Comparison of ENCODE assay signal across 18 mouse cellular contexts in the genomic region with DNA sequence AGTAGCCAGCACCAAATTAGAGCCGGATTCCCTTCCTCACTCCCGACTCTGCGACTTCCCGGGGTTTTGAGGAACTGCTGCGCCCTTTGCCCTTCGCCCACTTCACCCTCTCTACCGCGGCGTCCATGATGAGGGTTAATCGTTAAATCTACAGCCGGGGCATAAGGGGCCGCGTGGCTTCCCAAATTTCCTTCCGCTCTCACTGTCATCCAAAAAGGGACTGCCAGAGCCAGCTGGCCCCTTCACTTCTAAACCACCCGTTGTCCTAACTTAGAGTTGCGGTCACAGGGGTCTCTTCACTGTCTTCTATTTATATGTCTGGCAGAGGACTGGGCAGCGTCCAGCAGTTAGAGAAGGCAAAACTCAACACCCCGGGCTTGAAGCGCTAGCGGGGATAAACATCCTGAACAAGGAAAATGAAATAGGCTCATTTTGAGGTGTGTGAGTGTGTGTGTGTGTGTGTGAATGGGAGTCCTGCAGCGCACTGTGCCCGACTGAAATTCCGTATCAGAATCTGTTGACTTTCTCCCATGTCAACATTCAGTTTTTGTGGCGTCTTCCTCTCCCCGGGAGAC. TPM values are rescaled to one million over a fixed set of nuclear protein-coding genes. Genes with fewer than 3 reads are reported as not detected.
DNase-seq lines count a peak whose midpoint lies in the region; ATAC-seq and TF ChIP-seq lines count a peak whose summit lies in the region.
"Had no signal": no experiment of that assay in that cellular context is flagged by ENCODE, and none has a peak within 500 bp of the region (broad histone marks: within the 10 kb centered on the region; RNA-seq: fewer than 3 reads in every experiment).

No protein-coding gene starts in this region.

- no peaks in the 10 kb centered on the region for H3K9me3 ChIP-seq in heart, postnatal 0 days (replicated peaks; ENCODE audit: control insufficient read depth, low read length)
- no peaks in the 10 kb centered on the region for H3K9me3 ChIP-seq in E14TG2a.4 (ENCODE audit: low read length)
- H3K9me3 ChIP-seq in liver, embryonic 15.5 days (replicated peaks) = no peaks in the 10 kb centered on the region
- no peaks in the 10 kb centered on the region for H3K9me3 ChIP-seq in forebrain, embryonic 10.5 days
- H3K9me3 ChIP-seq: embryonic facial prominence, embryonic 15.5 days had no signal

- WGBS in heart, postnatal 0 days = under 1% methylated on average over 25 of the region's 25 CpGs
- 1% methylated on average over 25 of the region's 25 CpGs for WGBS in liver, embryonic 15.5 days (ENCODE audit: insufficient replicate concordance)
- under 1% methylated on average over 25 of the region's 25 CpGs for WGBS in forebrain, embryonic 10.5 days

- no peak for TF ChIP-seq EP300 in heart, postnatal 0 days (IDR thresholded peaks at IDR 0.05; ENCODE audit: low read depth)

- peak overlapping the region; percentile 30 for H3K4me3 ChIP-seq in heart, postnatal 0 days (ENCODE audit: low read depth, low read length)
- peak overlapping the region; percentile 60 for H3K4me3 ChIP-seq in E14TG2a.4 (replicated peaks; ENCODE audit: low read length)
- H3K4me3 ChIP-seq in liver, embryonic 15.5 days (replicated peaks) = 0 out of 2 replicates have a peak overlapping the region, but pooled peaks have one; percentile 8
- H3K4me3 ChIP-seq in forebrain, embryonic 10.5 days = no peak overlapping the region
- H3K4me3 ChIP-seq: embryonic facial prominence, embryonic 15.5 days; myocyte had no signal

- peaks cover 100% of the 10 kb centered on the region for H3K27me3 ChIP-seq in heart, postnatal 0 days (ENCODE audit: control insufficient read depth, insufficient read depth, low read length)
- H3K27me3 ChIP-seq in E14TG2a.4 (ENCODE audit: insufficient read depth, low read length) = peaks cover 96% of the 10 kb centered on the region
- peaks cover 99% of the 10 kb centered on the region for H3K27me3 ChIP-seq in liver, embryonic 15.5 days
- H3K27me3 ChIP-seq in forebrain, embryonic 10.5 days (ENCODE audit: poor library complexity, severe bottlenecking) = peaks cover 100% of the 10 kb centered on the region

- no peaks in the 10 kb centered on the region for H3K36me3 ChIP-seq in heart, postnatal 0 days (replicated peaks; ENCODE audit: control insufficient read depth, insufficient read depth, low read length)
- no peaks in the 10 kb centered on the region for H3K36me3 ChIP-seq in E14TG2a.4 (ENCODE audit: insufficient read depth, low read length)
- no peaks in the 10 kb centered on the region for H3K36me3 ChIP-seq in liver, embryonic 15.5 days (replicated peaks)
- no peaks in the 10 kb centered on the region for H3K36me3 ChIP-seq in forebrain, embryonic 10.5 days (replicated peaks)
- H3K36me3 ChIP-seq: embryonic facial prominence, embryonic 15.5 days had no signal

- ATAC-seq in heart, postnatal 0 days (ENCODE audit: insufficient read depth, low read depth) = no peak
- ATAC-seq in liver, embryonic 15.5 days (ENCODE audit: insufficient read depth) = no peak
- ATAC-seq: forebrain, embryonic 16.5 days had no signal

- no peak for DNase-seq in heart, postnatal 0 days (ENCODE audit: low spot score)
- no peak for DNase-seq in heart, adult 9 months (ENCODE audit: low spot score in 2 of 2)
- DNase-seq in R1 (ENCODE audit: low read depth, low spot score) = peak; percentile 16
- no peak for DNase-seq in forebrain, embryonic 10.5 days (ENCODE audit: extremely low spot score, low spot score)
- DNase-seq in right cerebral cortex, postnatal 14 days = no peak
- DNase-seq in Muller cell, postnatal 12 days (ENCODE audit: inconsistent ontology term) = no peak
- DNase-seq: gastrocnemius, postnatal 36 days; kidney, adult 11 months; retina, postnatal 1 day had no signal

- H3K4me1 ChIP-seq in heart, postnatal 0 days (ENCODE audit: control insufficient read depth, insufficient read depth) = peaks cover 22% of the 10 kb centered on the region
- peaks cover 53% of the 10 kb centered on the region for H3K4me1 ChIP-seq in E14TG2a.4 (replicated peaks; ENCODE audit: low read depth, low read length)
- peaks cover 28% of the 10 kb centered on the region for H3K4me1 ChIP-seq in liver, embryonic 15.5 days (replicated peaks)
- H3K4me1 ChIP-seq in forebrain, embryonic 10.5 days = peaks cover 48% of the 10 kb centered on the region

- H3K9ac ChIP-seq in heart, postnatal 0 days (replicated peaks; ENCODE audit: low read depth, low read length) = no peak overlapping the region
- no peak overlapping the region for H3K9ac ChIP-seq in liver, embryonic 15.5 days
- H3K9ac ChIP-seq: embryonic facial prominence, embryonic 15.5 days had no signal

- H3K27ac ChIP-seq in heart, postnatal 0 days (ENCODE audit: low read depth) = no peak overlapping the region
- H3K27ac ChIP-seq in liver, embryonic 15.5 days (replicated peaks) = no peak overlapping the region
- H3K27ac ChIP-seq in forebrain, embryonic 10.5 days = no peak overlapping the region
- H3K27ac ChIP-seq: embryonic facial prominence, embryonic 15.5 days; macrophage had no signal

- H3K4me2 ChIP-seq in heart, postnatal 0 days (ENCODE audit: low read depth, low read length) = peak overlapping the region; percentile 23; the same call in 1 of the 2 replicates
- peak overlapping the region; percentile 30; the same call in 1 of the 2 replicates for H3K4me2 ChIP-seq in liver, embryonic 15.5 days
- H3K4me2 ChIP-seq: embryonic facial prominence, embryonic 15.5 days had no signal

- no peak for TF ChIP-seq CTCF in heart, postnatal 0 days (IDR thresholded peaks at IDR 0.05; ENCODE audit: low read depth)
- TF ChIP-seq CTCF in E14TG2a.4 (conservative IDR thresholded peaks at IDR 0.05; ENCODE audit: low read length) = no peak

RNA-seq across cellular contexts. Expression of a gene that starts 13.6 kb away (rescaled TPM):
- total RNA-seq in heart, postnatal 0 days (2014; rRNA removed; ENCODE audit: low replicate concordance) = not detected in 2 replicates
- polyA plus RNA-seq in heart, postnatal 0 days (2015; fragmentation: Nextera tagmentation; extraction: Ambion mirVana) = not detected in 2 replicates
- polyA plus RNA-seq in liver, embryonic 15.5 days (2015; fragmentation: Nextera tagmentation; extraction: Ambion mirVana) = not detected in 2 replicates
- not detected in 2 replicates for polyA plus RNA-seq in forebrain, embryonic 10.5 days (2016; fragmentation: Nextera tagmentation; extraction: Ambion mirVana)
- total RNA-seq: gastrocnemius, postnatal 36 days; layer of hippocampus, postnatal 14 days had no signal
- polyA plus RNA-seq: embryonic facial prominence, embryonic 15.5 days; forebrain, embryonic 16.5 days; limb, embryonic 14.5 days; macrophage; spleen, adult 2 months had no signal
